Mouse (Mus musculus): Measurements from ENCODE around the gene Plxnd1.

The Plxnd1 gene

DNA sequence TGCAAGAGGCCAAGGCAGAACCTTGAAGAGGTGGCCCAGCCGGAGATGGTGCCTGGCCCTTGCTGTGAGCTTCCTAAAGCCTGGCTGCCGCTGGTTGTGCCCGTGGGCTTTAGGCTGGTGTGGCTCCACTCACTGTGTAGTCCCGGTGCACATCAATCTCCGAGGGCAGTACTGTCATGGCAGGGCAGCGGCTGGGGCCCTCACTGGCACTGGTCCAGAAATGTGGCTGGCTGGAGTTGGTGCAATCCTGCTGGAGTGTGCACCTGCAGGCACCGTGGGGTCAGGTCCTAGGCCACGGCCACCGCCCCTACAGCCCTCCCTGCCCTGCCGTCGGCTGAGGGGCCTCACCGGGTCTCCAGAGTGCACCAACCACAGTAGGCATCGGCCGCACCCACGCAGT lies 17.0 kb downstream of the Plxnd1 start:
- DNase-seq, result no peak

DNA sequence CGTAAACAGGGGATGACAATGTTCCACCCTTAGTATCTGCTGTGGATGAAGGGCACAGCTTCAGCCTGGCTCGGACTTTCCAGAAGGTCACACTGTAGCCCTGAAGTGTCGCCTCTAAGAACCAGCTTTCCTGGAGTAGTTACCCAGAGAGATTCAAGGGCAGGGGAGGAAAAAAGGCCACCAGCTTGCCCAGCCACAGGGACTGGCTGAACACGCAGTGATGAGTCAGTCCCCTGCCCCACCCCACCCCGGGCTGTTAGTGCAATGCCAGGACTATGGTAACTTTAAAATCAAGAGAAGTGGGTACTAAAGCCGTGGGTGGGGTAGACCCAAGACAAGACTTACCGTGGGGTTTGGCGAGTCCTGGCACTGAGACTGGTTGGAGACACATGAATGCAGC lies 19.2 kb downstream of the Plxnd1 start:
- DNase-seq, result no peak

DNA sequence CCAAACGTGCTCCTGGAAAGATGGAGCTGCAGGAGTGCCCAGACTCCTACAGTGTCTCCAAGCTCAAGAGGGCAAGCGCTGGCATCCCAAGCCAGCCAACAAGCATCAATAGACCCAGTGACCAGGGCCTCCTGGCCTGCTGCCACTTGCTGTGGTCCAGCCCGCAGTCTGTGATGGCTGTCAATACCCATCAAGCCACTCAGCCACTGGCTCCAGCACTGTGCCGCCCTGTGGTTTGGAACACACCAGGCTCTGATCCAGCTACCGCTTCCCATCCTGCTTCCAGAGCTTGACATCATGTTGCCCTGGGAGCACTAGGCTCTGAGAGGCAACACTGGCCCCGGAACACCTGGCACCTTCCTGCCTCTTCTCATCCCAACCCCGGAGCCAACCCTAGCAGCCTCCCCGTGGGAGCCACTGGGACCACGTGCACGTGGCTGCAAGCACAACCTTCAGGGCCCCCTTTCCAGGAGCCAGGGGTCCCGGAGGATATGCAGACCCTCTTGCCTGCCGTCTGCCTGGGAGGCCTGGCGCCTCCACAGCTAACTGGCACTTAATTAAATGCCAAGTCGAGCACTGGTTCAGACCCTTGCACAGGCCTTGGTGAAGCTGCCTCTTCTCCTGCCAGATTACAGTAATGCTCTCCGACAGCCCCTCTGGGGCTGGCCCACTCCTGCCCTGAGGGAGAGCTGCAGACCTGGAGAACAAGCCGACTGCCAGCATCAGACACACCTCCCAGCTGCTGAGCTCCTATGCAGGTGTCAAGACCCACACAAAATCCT lies 20.7 kb downstream of the Plxnd1 start:
- DNase-seq, result peak; percentile 50

DNA sequence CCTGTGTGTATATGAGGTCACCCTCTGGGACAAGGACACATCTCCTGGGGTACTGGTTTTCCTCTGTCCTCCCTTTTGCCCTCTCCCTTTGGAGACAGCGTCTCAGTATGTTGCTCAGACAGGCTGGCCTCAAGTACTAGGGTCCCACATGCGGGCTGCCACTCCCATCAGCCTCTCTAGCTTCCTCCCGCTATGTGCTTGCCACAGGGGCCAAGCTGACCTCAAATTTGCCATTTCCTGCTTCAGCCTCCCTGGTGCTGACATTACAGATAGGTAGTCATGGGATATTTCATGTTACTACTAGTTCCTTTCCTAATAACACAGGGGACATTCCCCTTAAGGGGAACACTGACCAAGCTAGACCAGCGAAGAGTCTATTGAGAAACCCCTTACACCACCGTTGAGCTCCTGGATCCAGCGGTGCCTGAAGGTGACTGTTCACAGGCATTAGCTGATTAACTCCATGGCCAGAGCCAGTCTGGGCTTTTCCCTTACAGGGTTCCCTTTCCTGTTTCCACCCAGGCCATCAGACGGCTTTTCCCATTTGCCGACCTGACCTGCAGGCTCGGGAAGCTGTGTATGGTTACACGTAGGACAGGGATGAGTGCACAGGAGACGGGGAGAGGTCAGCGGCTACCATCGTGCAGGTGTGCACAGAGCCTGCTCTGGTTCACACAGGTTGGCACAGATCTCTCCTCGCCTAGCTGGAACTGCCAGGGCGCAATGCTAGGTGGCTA lies 21.5 kb downstream of the Plxnd1 start:
- DNase-seq, result no peak

GRCm38 (mm10) chr6:115972083-115972764 lies 22.6 kb downstream of the Plxnd1 start:
- no peak for DNase-seq

GRCm38 (mm10) chr6:115971273-115972060 lies 23.3 kb downstream of the Plxnd1 start:
- DNase-seq, result no peak

DNA sequence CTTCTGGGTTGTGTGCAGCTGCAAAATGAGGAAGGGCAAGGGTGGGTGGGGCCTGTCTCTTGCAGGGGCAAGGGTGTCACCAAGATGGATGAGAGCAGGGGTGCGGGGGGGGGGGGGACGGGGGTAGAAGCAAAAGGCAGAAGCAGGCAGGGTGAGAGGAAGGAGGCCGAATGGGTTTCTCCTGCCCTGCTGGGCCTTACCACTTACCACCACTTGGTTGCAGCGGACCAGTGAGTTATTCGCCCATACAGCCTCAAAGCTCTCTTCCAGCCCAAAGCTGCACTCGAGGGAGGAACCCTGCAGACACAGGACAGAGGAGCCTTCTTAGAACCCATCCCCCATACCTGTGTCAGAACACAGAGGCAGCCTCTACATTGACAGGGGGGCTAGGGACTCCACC lies 24.9 kb downstream of the Plxnd1 start:
- no peak for DNase-seq

GRCm38 (mm10) chr6:115969103-115969502 lies 25.7 kb downstream of the Plxnd1 start:
- no peak for DNase-seq

DNA sequence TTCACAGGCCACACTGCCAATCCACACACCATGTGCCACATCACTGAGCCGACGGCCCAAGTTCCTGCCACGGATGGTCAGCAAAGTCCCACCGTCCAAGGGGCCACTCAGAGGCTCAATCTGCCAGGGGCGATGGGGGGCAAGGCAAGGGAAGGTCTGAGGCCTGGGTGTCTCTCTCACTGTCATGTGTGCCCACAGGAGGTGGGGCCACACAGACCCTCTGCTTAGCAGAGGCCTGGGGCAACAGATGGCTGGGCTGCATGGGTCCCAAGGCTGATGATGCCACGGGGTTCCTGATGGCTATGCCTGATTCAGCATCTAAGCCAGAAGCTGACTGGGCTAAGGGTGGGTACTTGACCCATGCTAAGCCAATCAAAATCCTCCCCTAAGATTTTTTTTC lies 26.1 kb downstream of the Plxnd1 start:
- no peak for DNase-seq

GRCm38 (mm10) chr6:115968086-115968485 lies 26.7 kb downstream of the Plxnd1 start:
- no peak for DNase-seq

DNA sequence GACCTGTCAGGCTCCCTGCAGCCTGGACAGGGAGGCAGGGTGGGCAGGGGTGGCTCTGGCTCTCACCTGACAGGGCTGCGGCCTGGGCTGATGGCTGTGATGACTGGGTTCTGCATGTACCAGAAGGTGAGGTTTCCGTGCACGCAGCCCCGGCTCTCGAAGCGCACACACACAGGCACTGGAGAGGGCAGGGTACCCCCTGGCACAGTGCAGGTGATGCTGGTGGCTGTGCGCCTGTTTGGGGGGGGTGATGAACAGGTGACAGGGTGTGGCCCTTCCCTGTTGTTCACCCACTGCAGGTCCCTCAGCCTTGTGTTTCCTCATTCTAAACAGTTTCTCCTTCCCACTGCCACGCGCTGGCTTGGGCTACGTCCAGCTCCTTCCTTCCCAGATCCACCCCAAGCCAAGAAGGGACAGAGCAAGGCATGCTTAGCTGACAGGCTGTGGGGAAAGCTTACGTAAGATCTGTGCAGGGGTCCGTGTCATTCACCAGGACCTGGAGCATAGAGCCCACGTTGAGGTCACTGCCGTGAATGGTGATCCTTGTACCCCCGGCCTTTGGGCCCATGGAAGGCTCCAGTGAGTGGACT lies 27.4 kb downstream of the Plxnd1 start:
- DNase-seq, result no peak

- no peak for DNase-seq
These were observed 28.4 kb downstream of the Plxnd1 start for GRCm38 (mm10) chr6:115966227-115966966.

DNA sequence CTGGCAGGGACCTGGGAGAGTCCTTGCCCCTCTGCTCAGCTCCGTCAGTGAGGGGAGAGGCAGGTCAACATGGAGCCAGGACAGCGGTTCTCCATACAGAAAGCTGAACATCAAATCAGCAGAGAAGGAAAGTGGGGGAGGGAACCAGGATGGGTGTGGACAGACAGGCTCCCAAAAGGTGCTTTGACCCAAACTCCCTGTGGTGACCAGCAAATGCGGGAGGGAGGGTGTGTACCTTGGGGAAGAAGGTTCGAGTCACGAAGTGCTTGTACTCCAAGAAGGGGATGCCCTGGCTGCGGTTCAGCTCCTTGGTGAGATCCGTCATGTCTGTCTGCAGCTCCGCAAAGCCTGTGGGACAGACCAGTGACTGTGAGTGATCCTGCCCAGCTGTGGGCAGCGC lies 31.1 kb downstream of the Plxnd1 start:
- no peak for DNase-seq

DNA sequence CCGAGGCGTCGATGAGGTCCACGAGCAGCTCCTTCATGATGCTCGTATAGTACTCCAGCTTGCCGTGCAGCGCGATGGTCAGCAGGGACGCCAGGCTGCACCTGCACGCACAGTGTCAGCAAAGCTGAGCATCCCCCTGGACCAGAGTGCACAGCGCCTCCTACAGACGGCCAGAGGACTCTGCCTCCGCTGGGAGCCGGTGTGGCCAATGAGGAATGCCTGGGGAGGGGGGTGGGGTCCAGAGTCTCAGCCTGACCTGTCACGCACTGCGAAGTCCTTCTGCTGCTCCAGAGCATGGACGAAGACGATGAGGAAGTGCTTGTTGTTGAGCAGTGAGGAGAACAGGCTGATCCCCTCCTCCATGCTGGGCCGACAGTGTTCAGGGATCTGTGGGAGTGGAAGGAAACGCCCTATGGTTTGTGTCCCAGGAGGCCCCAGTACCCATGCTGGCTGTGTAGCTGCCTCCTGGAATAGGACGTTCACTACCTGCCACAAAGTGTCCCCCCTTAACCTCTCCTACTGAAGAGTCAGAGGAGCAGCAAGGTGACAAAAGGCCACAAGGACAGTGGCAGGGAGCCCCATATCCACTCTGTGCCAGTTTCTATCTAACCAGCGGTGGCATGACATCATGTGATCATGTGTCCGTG lies 32.2 kb downstream of the Plxnd1 start:
- no peak for DNase-seq

DNA sequence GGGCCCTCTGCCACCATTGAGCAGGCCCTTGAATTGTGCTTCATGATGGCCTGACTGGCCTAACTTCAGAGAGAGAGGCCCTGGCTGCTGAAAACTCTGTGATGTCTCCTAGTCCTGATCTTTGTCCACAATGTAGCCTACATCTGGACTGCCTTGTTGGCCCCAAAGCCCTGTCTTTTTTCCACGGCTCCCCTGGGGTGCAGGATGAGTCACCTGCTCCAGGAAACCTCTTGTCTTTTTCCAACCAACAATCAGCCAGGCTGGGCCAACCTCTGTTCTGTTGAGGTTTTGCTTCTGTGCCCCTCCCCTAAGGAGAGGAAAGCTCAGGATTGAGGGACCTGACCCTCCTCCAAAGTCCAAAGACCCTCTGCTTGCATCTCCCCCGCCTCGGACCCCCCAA lies 33.1 kb downstream of the Plxnd1 start:
- no peak for DNase-seq

DNA sequence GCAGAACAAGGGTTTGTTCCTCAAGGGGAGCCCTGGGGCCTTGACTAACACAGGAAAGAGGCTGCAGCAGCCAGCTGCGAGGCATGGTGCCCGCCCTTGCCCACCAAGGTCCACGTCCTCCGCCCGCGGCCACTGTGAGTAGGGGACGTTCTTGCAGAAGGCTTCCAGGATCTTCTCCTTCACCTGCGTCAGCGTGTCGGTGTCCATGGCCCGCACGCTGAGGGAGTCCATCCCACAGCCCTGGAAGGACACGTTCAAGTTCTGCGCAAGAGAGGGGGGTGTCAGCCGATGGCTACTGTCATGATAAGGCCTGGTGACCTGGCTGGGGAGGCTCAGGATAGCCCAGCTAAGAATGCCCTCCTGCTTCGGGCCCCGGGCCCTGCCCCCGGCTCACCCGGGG lies 34.5 kb downstream of the Plxnd1 start:
- DNase-seq, result no peak

GRCm38 (mm10) chr6:115959151-115959691 lies 35.6 kb downstream of the Plxnd1 start:
- peak; percentile 37 for DNase-seq

DNA sequence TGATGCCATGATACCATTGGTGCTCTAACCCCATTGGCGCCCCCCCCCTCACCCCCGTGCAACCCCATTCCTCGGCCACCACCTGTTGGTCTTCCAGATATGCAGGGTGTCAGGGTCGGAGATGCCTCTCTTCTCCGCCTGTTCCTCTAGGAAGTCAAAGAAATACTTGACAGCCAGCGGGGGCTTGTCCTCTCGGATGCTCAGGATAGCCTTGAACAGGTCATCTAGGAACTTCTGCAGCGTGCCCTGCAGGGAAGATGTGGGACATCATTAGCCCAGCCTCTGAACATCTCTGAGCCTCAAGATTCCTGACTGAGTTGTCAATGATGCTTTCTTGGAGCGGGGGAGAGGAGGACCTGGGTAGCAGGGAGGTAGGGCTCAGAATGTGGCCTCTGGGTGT lies 36.4 kb downstream of the Plxnd1 start:
- DNase-seq, result no peak

DNA sequence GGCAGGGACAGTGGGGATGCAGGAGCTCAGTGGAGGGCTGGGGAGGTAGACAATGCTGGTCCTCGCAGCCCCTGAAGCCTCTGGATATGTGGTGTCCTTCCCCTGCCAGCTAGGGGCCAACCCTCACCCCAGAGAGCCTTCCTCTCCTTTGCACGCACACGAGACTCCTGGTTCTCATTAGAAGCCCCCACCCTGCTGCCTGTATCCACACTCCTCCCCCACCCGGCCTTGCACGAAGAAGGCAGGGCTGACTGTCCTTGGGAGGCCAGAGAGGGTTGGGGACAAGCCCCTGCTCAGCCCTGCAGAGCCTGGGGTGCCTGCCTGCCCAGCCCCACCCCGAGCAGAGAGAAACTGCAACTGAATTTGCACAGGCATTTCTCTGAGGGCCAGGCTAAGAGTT lies 37.1 kb downstream of the Plxnd1 start:
- no peak for DNase-seq

DNA sequence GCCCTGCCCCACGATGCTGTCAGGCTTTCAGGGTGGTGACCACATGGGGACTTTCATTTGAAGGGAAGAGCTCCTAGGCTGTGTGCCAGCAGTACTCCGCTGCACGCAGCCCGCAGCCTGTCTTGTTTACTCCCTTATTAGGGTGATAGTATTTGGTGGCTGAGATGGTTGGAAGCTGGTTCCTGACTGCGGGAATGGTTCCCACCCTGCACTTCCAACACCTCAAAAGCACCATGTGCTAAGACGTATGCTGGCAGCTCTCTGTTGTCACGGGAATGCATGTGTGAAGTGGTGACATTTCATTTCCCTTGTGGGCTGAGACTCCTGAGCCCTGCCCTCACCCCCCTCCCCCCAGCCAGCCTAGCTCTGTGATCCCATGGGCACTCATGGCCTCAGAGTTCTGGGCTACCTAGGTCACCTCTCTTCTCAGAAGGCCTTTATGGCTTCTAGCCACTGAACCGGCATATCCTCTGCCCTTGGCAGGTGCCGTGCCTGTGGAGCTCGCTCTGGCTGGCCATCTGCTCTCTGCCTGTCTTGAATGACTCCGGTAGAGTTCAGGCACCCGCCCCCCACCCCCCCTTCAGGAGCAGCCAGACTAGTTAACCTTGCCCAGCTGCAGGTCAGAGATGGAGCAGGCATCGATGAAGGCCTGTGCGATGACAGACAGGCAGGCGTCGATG lies 37.7 kb downstream of the Plxnd1 start:
- peak; percentile 41 for DNase-seq

Measured in right cerebral cortex, postnatal 4 days (tissue).